Mouse (Mus musculus): ENCODE data around the gene Diaph3. TPM values are rescaled to one million over a fixed set of nuclear protein-coding genes. Genes with fewer than 3 reads are reported as not detected.

The Diaph3 gene
- polyA plus RNA-seq, 1 experiment from 2014 or later: 7.5 TPM

DNA sequence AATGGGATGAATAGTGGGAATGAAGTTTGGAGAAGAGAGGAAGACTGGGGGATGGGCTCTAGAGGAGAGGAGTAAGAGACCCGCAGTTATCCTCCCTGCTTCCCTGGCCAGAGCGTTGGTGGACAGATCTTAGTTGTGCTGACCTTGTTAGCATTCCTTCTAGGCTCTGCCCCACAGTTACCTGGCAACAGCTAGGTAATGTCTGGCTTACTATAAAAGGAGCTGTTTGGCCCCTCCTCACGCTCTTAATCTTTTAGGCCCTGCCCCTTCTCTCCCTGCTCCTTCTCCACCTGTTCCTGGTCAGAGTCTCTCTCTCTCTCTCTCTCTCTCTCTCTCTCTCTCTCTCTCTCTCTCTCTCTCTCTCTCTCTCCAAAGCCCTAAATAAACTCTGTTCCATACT, 5.7 kb upstream of the Diaph3 start:
- Histone ChIP-seq H3K9me3 (ENCODE audit: low read length) (no peaks in the 10 kb centered on the region), H3K4me1 (ENCODE audit: insufficient read depth) (peaks cover under 1% of the 10 kb centered on the region), H3K36me3 (replicated peaks; ENCODE audit: insufficient read depth, low read length) (no peaks in the 10 kb centered on the region), H3K27ac (ENCODE audit: low read depth) (no peak overlapping the region), H3K4me3 (ENCODE audit: low read depth, low read length) (no peak overlapping the region), H3K4me2 (ENCODE audit: low read depth, low read length) (no peak overlapping the region), H3K27me3 (ENCODE audit: insufficient read depth, low read length) (no peaks in the 10 kb centered on the region), H3K9ac (replicated peaks) (no peak overlapping the region)
- WGBS (ENCODE audit: insufficient replicate concordance): 57% methylated on average over 3 of the region's 3 CpGs
- ATAC-seq (no peak), DNase-seq (no peak)
- TF ChIP-seq CTCF (IDR thresholded peaks at IDR 0.05; ENCODE audit: low read depth): no peak
- no peak for TF ChIP-seq EP300 (IDR thresholded peaks at IDR 0.05; ENCODE audit: low read depth)

DNA sequence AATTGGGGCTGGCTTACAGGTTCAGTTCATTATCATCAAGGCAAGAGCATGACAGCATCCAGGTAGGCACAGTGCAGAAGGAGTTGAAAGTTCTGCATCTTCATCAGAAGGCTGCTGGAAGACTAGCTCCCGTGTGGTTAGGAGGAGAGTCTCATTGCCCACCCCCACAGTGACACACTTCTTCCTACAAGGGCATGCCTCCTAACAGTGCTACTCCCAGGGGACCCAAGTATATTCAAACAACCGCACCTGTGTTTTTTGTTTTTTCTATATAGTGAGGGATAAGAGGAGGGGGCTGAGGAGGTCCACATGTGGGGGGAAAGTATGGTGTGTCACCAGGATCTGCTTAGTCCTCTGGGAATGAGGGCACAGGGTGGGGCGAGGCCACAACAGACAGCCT, 4.3 kb upstream of the Diaph3 start:
- Histone ChIP-seq H3K4me1 (ENCODE audit: insufficient read depth) (peaks cover 5% of the 10 kb centered on the region), H3K36me3 (replicated peaks; ENCODE audit: insufficient read depth, low read length) (no peaks in the 10 kb centered on the region), H3K27ac (ENCODE audit: low read depth) (no peak overlapping the region), H3K4me2 (ENCODE audit: low read depth, low read length) (no peak overlapping the region), H3K4me3 (ENCODE audit: low read depth, low read length) (no peak overlapping the region), H3K27me3 (ENCODE audit: insufficient read depth, low read length) (no peaks in the 10 kb centered on the region), H3K9me3 (ENCODE audit: low read length) (no peaks in the 10 kb centered on the region), H3K9ac (replicated peaks) (no peak overlapping the region)
- DNase-seq (no peak), ATAC-seq (no peak)
- TF ChIP-seq EP300 (IDR thresholded peaks at IDR 0.05; ENCODE audit: low read depth) (no peak), CTCF (IDR thresholded peaks at IDR 0.05; ENCODE audit: low read depth) (no peak)
- 71% methylated on average over 3 of the region's 3 CpGs for WGBS (ENCODE audit: insufficient replicate concordance)

DNA sequence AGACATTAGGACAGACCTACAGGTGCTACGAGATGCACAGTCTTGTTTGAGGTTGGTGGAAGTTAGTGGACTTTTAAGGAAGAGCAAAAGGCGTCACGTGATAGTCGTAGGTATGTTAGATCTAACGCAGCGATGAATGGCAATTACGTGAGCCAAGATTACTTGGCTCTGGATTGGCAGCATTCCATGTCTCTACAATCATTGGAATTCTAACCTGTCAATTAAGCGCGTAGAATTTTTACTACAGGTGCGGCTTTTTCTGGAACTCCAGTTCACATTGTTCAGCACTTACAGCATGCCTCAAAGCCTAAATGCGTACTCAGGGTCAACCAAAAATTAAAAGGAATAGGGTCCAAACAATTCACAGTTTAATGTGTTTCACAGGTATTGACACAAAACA, 742 bp upstream of the Diaph3 start:
- peak overlapping the region; percentile 67 for H3K4me2 ChIP-seq (ENCODE audit: low read depth, low read length)
- H3K27ac ChIP-seq (ENCODE audit: low read depth): peak overlapping the region; percentile 5; the same call in 1 of the 2 replicates
- no peak for DNase-seq
- H3K4me3 ChIP-seq (ENCODE audit: low read depth, low read length): peak overlapping the region; percentile 74
- TF ChIP-seq EP300 (IDR thresholded peaks at IDR 0.05; ENCODE audit: low read depth) (no peak), CTCF (IDR thresholded peaks at IDR 0.05; ENCODE audit: low read depth) (no peak)
- peaks cover 5% of the 10 kb centered on the region for H3K4me1 ChIP-seq (ENCODE audit: insufficient read depth)
- H3K9me3 ChIP-seq (ENCODE audit: low read length): no peaks in the 10 kb centered on the region
- no peak overlapping the region for H3K9ac ChIP-seq (replicated peaks)
- no peak for ATAC-seq
- H3K27me3 ChIP-seq (ENCODE audit: insufficient read depth, low read length): no peaks in the 10 kb centered on the region
- no peaks in the 10 kb centered on the region for H3K36me3 ChIP-seq (replicated peaks; ENCODE audit: insufficient read depth, low read length)
- 83% methylated on average over 11 of the region's 11 CpGs for WGBS (ENCODE audit: insufficient replicate concordance)

DNA sequence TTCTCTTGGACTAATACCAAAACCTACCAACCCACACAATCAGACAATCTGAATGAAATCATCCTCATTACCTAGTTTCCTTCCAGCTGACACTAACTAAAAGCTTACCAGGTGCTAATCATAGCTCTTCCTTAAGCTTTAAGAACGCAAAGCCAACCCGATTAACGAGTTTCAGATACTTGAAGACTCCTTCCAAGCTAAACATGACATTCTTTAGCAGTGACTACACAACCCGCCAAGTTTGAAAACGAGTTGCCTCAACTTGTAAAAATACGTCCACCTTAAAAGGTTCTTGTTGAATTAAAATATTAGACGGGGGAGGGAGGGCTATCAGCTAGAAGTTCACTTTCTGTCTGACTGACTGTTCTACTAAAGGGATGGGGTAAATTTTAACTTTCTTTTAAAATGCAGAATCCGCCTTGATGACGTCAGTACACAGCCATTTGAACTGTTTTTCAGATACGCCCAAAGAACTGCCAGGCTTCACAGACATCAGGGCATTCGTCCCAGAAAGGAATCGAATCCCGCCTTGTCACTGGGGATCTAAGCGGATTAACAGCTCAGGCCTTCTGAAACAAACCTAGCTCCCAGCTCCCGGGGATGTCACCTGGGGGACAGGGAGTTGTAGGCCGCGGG, 590 bp downstream of the Diaph3 start:
- Histone ChIP-seq H3K4me3 (ENCODE audit: low read depth, low read length) (peak overlapping the region; percentile 74), H3K9ac (replicated peaks) (peak overlapping the region; percentile 67), H3K27ac (ENCODE audit: low read depth) (peak overlapping the region; percentile 16; the same call in 1 of the 2 replicates), H3K9me3 (ENCODE audit: low read length) (no peaks in the 10 kb centered on the region), H3K4me2 (ENCODE audit: low read depth, low read length) (peak overlapping the region; percentile 67), H3K4me1 (ENCODE audit: insufficient read depth) (peaks cover 5% of the 10 kb centered on the region), H3K27me3 (ENCODE audit: insufficient read depth, low read length) (no peaks in the 10 kb centered on the region), H3K36me3 (replicated peaks; ENCODE audit: insufficient read depth, low read length) (no peaks in the 10 kb centered on the region)
- no peak for TF ChIP-seq EP300 (IDR thresholded peaks at IDR 0.05; ENCODE audit: low read depth)
- 3% methylated on average over 17 of the region's 17 CpGs for WGBS (ENCODE audit: insufficient replicate concordance)
- ATAC-seq: peak; percentile 72
- no peak for DNase-seq

DNA sequence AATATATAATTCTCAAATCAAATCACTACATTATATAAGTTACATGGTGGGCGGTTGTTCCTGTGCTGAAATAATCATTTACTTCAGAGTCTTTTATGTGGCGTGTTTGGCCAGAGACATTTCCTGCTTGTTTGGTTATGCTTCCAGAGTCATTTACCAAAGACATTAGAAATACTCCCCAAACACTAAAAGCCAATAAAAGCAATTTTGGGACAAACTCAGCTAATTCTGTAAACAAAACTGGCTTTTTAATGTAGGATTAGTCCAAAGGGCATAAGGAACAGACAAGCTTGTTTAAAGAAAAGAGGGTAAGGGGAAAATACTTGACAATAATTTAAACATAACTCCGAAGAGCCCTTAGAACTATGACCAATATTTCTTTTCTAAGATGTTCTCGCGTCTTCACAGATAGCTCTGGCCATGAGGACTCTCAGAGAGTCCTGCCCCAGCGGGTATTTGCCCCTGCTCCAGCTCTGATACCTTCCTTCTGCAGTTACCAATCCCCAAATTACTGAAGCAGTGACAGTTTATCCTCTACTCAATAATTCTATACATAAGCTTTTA, 14.9 kb downstream of the Diaph3 start:
- no peak for DNase-seq
- WGBS (ENCODE audit: insufficient replicate concordance): 85% methylated on average over 6 of the region's 6 CpGs
- H3K9me3 ChIP-seq (ENCODE audit: low read length): no peaks in the 10 kb centered on the region

DNA sequence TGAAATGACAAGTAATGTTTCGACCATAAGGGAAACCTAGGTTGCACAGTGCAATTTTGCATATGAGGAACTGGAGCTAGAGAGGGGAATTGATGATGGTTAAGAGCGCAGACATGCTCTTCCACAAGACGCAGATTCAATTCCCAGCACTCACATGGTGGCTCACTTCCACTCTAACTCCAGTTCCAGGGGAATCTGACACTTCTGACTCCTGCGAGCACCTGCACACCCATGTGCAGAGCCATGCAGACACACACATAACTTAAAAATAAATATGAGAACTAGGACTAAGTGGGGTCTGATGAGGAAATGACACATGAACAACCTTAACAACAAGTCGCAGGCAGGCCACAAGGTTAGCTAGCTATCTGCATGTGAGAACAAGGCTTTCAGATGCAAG, 15.5 kb downstream of the Diaph3 start:
- H3K9ac ChIP-seq (replicated peaks): no peak overlapping the region
- 62% methylated on average over 5 of the region's 5 CpGs for WGBS (ENCODE audit: insufficient replicate concordance)
- no peak overlapping the region for H3K4me3 ChIP-seq (ENCODE audit: low read depth, low read length)
- no peaks in the 10 kb centered on the region for H3K9me3 ChIP-seq (ENCODE audit: low read length)
- H3K4me1 ChIP-seq (ENCODE audit: insufficient read depth): no peaks in the 10 kb centered on the region
- DNase-seq (no peak), ATAC-seq (no peak)
- H3K36me3 ChIP-seq (replicated peaks; ENCODE audit: insufficient read depth, low read length): no peaks in the 10 kb centered on the region
- TF ChIP-seq EP300 (IDR thresholded peaks at IDR 0.05; ENCODE audit: low read depth) (no peak), CTCF (IDR thresholded peaks at IDR 0.05; ENCODE audit: low read depth) (no peak)
- no peaks in the 10 kb centered on the region for H3K27me3 ChIP-seq (ENCODE audit: insufficient read depth, low read length)
- no peak overlapping the region for H3K27ac ChIP-seq (ENCODE audit: low read depth)
- no peak overlapping the region for H3K4me2 ChIP-seq (ENCODE audit: low read depth, low read length)

More for the DNA sequence above, 14.9 kb downstream of the Diaph3 start:
- no peak overlapping the region for H3K4me3 ChIP-seq (ENCODE audit: low read depth, low read length)
- no peaks in the 10 kb centered on the region for H3K36me3 ChIP-seq (replicated peaks; ENCODE audit: insufficient read depth, low read length)
- H3K27ac ChIP-seq (ENCODE audit: low read depth): no peak overlapping the region
- no peak overlapping the region for H3K9ac ChIP-seq (replicated peaks)
- no peak for ATAC-seq
- no peaks in the 10 kb centered on the region for H3K27me3 ChIP-seq (ENCODE audit: insufficient read depth, low read length)
- H3K4me1 ChIP-seq (ENCODE audit: insufficient read depth): no peaks in the 10 kb centered on the region
- TF ChIP-seq EP300 (IDR thresholded peaks at IDR 0.05; ENCODE audit: low read depth) (no peak), CTCF (IDR thresholded peaks at IDR 0.05; ENCODE audit: low read depth) (no peak)
- no peak overlapping the region for H3K4me2 ChIP-seq (ENCODE audit: low read depth, low read length)
